Mouse (Mus musculus) frontal cortex, adult 2 months (tissue): ENCODE data around the gene Tubb2b. TPM values are rescaled to one million over a fixed set of nuclear protein-coding genes. Genes with fewer than 3 reads are reported as not detected.

Experiments
- DNase-seq, 2 experiments: peaks; one replicate each; pipeline ENCODE4 v3.0.0; 2022; ENCODE audit warnings: low spot score in 1 of 2; ENCODE audit errors: extremely low spot score in 1 of 2
- polyA plus RNA-seq: library from polyadenylated mRNA; depleted of rRNA; stranded (reverse); fragments of >200 nt; gene quantifications from 2 replicates; pipeline ENCODE4 v1.2.3, GENCODE M21; 2012; rRNA removed

The Tubb2b gene
- polyA plus RNA-seq, 1 experiment: 426 TPM

DNA sequence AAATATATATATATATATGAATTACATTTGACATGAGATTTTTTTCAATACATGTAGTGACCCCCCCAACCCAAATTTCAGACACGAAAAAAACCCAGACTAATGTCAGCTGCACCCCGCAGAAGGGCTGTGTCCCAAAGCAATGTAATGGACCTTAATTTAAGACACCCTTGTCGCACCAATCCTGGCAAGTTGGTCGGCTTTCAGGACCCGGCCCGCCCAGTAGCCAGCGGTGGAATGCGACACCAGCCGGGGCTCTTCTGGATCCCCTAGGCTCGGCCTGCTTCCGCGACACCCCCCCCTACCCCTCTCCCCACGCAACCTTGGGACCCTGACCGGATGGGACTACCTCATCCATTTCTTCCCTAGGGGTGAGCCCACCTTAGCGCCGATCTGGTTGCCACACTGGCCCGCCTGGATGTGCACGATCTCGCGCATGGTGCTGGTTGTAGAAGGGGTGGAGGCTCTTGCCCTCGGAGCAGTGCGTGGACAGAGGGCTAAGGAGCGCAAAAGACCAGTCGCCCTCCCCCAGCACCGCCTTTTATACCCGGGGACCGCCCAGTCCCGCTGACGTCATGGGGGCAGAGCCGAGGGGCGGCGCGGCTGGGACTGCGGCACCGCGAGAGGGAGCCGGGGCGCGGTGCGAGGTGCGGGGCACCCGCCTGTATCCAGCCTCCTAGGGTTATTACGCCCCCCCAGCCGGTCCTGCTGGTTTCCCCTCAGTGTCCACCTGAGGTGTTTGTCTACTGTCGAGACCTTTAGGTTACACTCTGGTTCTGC, 52.6 kb downstream of the Tubb2b start, which contains the start of gene Tubb2a:
TSS of gene Tubb2a (minus strand) at position 516 of the 780 bp plus-strand sequence.
- DNase-seq: peak; percentile 75 to 94

Other genes with a start within 250 kb of the Tubb2b start
- gene Serpinb6c, start 224.8 kb downstream of the Tubb2b start, polyA plus RNA-seq: 0.10 and 0.69 TPM in 2 replicates
- gene Nqo2, start 165.8 kb downstream of the Tubb2b start, polyA plus RNA-seq: 8.4 and 9.9 TPM in 2 replicates
- 4.3 and 4.5 TPM in 2 replicates for gene Ripk1, start 128.1 kb downstream of the Tubb2b start, polyA plus RNA-seq
- 44.8 and 45.7 TPM in 2 replicates for gene Serpinb6a, start 127.7 kb downstream of the Tubb2b start, polyA plus RNA-seq
- gene Bphl, start 92.9 kb downstream of the Tubb2b start, polyA plus RNA-seq: 47.1 and 56.5 TPM in 2 replicates
- gene Tubb2a, start 52.5 kb downstream of the Tubb2b start, polyA plus RNA-seq: 1,752 and 1,773 TPM in 2 replicates
- 47.9 and 61.2 TPM in 2 replicates for gene Psmg4, start 32.5 kb upstream of the Tubb2b start, polyA plus RNA-seq
- gene Slc22a23, start 214.7 kb upstream of the Tubb2b start, polyA plus RNA-seq: 41.0 and 44.9 TPM in 2 replicates